Mouse (Mus musculus): Measurements from ENCODE around the gene Angptl8.
"Not testable (repeated sequence)": the region's sequence is repeated elsewhere in the genome, so short reads cannot be mapped to it uniquely, and the experiment has no call there.

Angptl8 gene

DNA sequence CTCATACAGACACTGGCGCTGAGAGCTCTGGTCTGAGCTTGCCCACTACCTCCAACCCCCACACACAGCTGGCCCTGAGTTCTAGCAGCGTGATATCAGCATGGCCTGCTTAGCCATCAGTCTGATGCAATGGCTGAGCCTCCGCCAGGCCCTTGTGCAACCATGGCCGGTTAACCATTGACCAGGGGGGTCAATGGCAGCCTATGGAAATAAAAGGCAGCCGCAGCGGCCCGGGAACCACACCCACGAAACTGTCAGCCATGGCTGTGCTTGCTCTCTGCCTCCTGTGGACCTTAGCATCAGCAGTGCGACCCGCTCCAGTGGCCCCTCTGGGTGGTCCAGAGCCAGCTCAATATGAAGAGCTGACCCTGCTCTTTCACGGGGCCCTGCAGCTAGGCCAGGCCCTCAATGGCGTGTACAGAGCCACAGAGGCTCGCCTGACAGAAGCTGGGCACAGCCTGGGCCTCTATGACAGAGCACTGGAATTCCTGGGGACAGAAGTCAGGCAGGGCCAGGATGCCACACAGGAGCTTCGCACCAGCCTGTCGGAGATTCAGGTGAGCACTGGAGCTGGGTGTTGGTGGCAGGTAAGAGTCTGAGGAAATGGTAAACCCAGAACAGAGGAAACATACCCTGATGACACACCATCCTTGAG lies at the start of gene Angptl8:
Gene Angptl8 (plus strand): TSS at position 253 of the 655 bp plus-strand sequence.
- peak; percentile 9 to 10 for DNase-seq (ENCODE audit: low spot score in 2 of 2)

- not testable (repeated sequence) for DNase-seq (ENCODE audit: low spot score in 2 of 2)
These were observed 49.0 kb upstream of the Angptl8 start for GRCm38 (mm10) chr9:21786309-21786708.

- peak; percentile 35 to 47 for DNase-seq (ENCODE audit: low spot score in 2 of 2)
These were observed 48.4 kb upstream of the Angptl8 start for GRCm38 (mm10) chr9:21786906-21787305.

GRCm38 (mm10) chr9:21787654-21788053 lies 47.7 kb upstream of the Angptl8 start:
- no peak for DNase-seq (ENCODE audit: low spot score in 2 of 2)

- no peak for DNase-seq (ENCODE audit: low spot score in 2 of 2)
These were observed 47.1 kb upstream of the Angptl8 start for GRCm38 (mm10) chr9:21788234-21788633.

DNA sequence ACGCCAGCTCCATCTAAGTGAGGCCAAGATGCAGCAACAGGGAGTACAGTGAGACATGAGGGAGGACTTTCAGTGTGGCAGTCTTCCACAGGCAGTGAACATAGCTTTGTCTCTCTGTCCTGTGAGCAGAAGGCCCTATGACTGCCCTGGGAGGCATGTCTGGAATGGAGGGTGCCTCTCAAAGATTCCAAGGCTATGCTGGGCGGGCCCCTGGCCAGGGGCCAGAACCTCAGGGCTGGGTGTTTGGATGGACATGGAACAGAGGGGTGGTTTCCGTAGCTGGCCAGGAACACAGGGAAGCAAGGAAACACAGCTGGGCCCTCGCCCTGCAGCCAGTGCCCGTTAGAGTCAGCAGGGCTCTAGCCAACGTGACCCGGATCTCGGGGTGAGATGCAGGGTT lies 43.4 kb upstream of the Angptl8 start:
- no peak for DNase-seq (ENCODE audit: low spot score in 2 of 2)

DNA sequence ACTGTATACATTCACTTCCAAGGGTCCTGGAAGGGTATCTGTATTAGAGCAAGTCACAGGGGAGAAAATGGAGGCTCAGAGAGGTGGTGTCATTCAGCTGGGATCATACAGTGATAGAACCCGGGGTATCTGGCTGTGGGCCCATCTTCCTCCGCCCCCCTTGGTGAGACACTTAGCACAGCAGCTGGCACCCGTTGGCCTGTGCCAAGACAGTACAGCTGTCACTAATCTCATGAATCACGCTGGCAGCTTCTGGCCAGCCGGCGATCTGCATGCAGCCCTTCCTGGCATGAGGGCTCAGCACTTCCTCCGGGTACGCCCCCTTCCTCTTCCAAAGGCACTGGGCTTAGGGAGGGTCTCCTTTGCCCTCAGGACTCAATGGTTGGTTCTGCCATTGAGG lies 42.7 kb upstream of the Angptl8 start:
- no peak for DNase-seq (ENCODE audit: low spot score in 2 of 2)

GRCm38 (mm10) chr9:21793507-21793906 lies 41.8 kb upstream of the Angptl8 start:
- not testable (repeated sequence) for DNase-seq (ENCODE audit: low spot score in 2 of 2)

- DNase-seq (ENCODE audit: low spot score in 2 of 2): no peak
These were observed 40.9 kb upstream of the Angptl8 start for GRCm38 (mm10) chr9:21794344-21794834.

GRCm38 (mm10) chr9:21794925-21795324 lies 40.4 kb upstream of the Angptl8 start:
- DNase-seq (ENCODE audit: low spot score in 2 of 2): no peak

GRCm38 (mm10) chr9:21795579-21795978 lies 39.7 kb upstream of the Angptl8 start:
- DNase-seq (ENCODE audit: low spot score in 2 of 2): no peak

DNA sequence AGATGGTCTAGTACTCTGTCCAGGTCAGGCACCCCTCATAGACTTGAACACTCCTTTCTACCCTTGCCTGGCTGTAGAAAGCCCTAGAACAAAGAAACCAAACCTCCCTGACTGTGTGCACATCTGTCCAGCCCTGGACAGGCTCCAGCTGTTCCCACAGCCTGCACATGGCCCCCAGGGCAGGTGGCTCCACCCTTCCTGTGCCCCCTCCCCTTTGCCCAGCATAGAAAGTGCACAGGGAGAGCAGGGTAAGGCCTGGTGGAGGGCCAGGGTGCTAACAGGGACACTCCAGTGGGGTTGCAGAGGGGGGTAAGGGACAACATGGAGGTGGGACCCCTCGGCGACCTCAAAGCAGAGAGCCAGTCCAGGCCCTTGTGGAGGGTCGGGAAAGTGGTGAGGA lies 39.1 kb upstream of the Angptl8 start:
- no peak for DNase-seq (ENCODE audit: low spot score in 2 of 2)

- DNase-seq (ENCODE audit: low spot score in 2 of 2): no peak
These were observed 38.4 kb upstream of the Angptl8 start for GRCm38 (mm10) chr9:21796919-21797318.

DNA sequence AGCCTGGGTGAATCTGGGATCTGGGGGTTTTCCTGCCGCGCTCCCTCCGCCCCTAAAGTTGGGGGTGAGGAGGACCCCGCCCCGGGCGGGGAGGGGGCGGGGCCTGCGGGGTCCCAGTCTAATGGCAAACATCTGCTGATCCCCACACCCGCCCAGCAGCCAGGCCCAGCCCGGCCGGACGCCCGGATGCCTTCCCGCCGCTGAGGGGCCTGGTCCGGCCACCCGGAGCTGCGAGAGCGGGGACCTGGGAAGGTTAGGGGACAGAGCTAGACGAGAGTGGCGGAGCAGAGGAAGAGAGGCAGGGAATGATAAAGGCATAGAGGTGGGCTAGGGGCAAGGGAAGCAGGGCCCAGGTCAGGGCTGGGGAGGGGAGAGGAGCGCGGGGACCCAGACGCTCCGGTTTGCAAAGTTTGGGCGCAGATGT lies 37.4 kb upstream of the Angptl8 start:
- DNase-seq (ENCODE audit: low spot score in 2 of 2): peak in 1 of 2 experiments; percentile 12

- peak; percentile 75 to 76 for DNase-seq (ENCODE audit: low spot score in 2 of 2)
These were observed 36.8 kb upstream of the Angptl8 start, which contains the start of gene Kank2 for GRCm38 (mm10) chr9:21798345-21799009. Gene Kank2, minus strand, starts transcription at chr9:21798744.

GRCm38 (mm10) chr9:21799010-21799350 lies 36.3 kb upstream of the Angptl8 start:
- no peak for DNase-seq (ENCODE audit: low spot score in 2 of 2)

- no peak for DNase-seq (ENCODE audit: low spot score in 2 of 2)
These were observed 34.2 kb upstream of the Angptl8 start for GRCm38 (mm10) chr9:21801121-21801520.

GRCm38 (mm10) chr9:21801591-21801990 lies 33.7 kb upstream of the Angptl8 start:
- no peak for DNase-seq (ENCODE audit: low spot score in 2 of 2)

DNA sequence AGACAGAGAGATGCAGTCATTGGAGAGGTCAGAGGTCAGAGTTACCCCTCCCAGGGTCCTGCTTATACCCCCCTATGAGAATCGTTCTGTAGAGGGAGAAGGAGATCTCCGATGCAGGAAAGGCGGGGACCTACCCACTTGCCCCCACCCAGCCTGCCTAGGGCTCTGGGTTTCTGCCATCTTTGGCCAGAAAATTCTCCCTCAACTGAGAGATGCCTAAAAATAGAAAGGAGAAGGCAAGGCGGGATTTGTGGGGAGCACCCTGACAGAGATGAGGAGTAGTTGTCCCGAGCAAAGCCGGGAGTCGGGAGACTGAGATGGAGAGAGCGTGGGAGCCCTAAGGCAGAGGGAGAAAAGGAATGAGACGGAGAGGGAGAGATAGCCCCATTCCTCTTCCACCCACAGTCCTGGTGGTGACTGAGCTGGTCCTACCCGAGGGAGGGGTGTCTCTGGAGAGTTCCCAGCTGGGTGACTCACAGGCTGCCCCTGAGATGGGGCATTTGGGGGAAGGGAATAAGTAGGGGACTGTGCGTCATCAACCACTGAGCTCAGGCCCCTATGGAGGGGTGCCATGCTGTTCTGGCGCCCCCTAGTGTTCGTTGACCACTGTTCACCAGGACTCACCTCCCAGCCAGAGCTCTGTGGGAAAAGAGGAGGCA lies 31.2 kb upstream of the Angptl8 start:
- peak; percentile 60 to 72 for DNase-seq (ENCODE audit: low spot score in 2 of 2)

DNA sequence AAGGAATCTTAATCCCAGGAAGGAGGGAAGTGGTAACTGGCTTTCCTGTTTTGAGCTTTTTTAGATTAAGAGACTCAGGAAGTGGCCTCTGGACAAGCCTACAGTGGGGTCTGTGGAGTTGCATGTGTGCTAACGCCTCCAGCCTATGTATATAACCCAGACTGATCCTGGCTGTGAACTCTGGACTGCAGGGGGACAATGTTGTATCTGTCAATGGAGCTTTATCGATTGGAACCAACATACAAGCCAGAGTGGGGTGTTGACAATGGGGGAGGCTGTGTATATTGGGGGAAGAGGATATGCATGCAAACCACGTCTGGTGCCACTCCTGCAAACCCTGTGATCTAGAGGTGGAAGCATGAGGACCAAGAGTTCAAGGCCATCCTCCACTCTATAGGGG lies 28.9 kb upstream of the Angptl8 start:
- no peak for DNase-seq (ENCODE audit: low spot score in 2 of 2)

DNA sequence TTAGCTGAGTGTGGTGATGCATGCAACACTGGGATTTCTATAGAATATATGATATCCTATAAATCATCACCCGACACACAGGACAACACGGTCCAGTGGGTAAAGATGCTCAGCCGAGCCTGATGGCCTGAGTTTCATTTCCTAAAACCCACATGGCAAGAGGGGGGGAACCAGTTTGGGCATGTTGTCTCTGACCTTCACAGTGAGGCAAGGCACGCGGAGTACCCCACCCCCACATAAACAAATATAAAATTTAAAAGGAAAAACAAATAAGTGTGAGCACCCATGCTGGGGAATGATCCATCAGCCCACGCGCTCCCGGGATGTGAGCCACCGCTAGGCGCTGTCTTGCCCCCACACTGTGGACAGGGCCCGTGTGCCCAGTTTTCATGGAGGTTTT lies 28.3 kb upstream of the Angptl8 start:
- no peak for DNase-seq (ENCODE audit: low spot score in 2 of 2)

- no peak for DNase-seq (ENCODE audit: low spot score in 2 of 2)
These were observed 26.7 kb upstream of the Angptl8 start for GRCm38 (mm10) chr9:21808561-21808960.

GRCm38 (mm10) chr9:21811170-21811569 lies 24.1 kb upstream of the Angptl8 start:
- no peak for DNase-seq (ENCODE audit: low spot score in 2 of 2)
